Mouse (Mus musculus): ENCODE measurements around the gene Rasl11b.

DNA sequence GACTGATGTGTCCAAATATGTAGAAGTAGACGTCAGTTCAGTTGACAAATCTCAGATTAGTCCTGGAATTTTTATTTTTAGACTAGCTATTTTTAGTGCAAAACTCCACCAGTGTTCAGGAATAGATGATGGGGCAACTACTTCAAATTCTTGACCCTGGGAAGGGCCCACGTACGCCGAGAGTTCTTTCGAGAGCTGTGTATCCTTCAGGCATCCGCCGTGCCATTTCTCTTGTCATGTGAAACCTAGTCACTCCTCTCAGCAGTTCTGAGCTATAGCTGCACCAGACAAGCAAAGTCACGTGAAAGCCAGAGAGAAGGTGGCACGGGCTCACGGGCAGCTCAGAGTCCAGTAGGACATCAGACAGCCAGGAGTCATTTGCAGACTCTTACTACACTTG lies 47.5 kb upstream of the Rasl11b start:
- TF ChIP-seq POLR2A (IDR thresholded peaks at IDR 0.05; ENCODE audit: low read depth, low read length) = no peak
- TF ChIP-seq CTCF (IDR thresholded peaks at IDR 0.05; ENCODE audit: extremely low read depth, insufficient read length, insufficient replicate concordance, low read depth, low read length) = no peak

Measured in small intestine, adult 2 months (tissue).